Mouse (Mus musculus) MEL (cell line): ENCODE measurements at regions not wholly inside any gene's neighbourhood (a gene's known extent, or its start where the extent isn't known, plus 50 kb on each side); places are given as distances from the start of the nearest gene placed in this dataset.

Experiments used
- DNase-seq: peaks from one replicate; pipeline ENCODE4 v3.0.0; 2011; ENCODE audit warnings: low read depth, low spot score
- H3K27ac ChIP-seq: 2 replicates; pipeline ENCODE4 v1.5.1; 2012; ENCODE audit warnings: low read depth, mild to moderate bottlenecking, control low read depth, low read length, moderate library complexity; ENCODE audit not compliant: control insufficient read depth
- H3K27me3 ChIP-seq, 2 experiments: fragments of 150-350 bp in 1 of 2; sonication (generic) in 1 of 2; 2 replicates each; pipeline ENCODE4 v1.6.1; 2012; ENCODE audit warnings: low read length in 2 of 2, mild to moderate bottlenecking in 2 of 2, improper control_type of control experiment in 1 of 2, moderate library complexity in 1 of 2; ENCODE audit not compliant: insufficient read depth in 2 of 2, control insufficient read depth in 1 of 2
- H3K36me3 ChIP-seq, 2 experiments: 2 replicates each; pipeline ENCODE4 v1.6.1; 2012 to 2014; ENCODE audit warnings: low read length in 2 of 2, improper control_type of control experiment in 1 of 2, inconsistent platforms in 1 of 2, mild to moderate bottlenecking in 1 of 2; ENCODE audit not compliant: insufficient read depth in 2 of 2, control insufficient read depth in 1 of 2
- H3K4me1 ChIP-seq, 2 experiments: fragments of 150-350 bp in 1 of 2; sonication (generic) in 1 of 2; 2 replicates each; pipeline ENCODE4 v1.6.1; 2012; ENCODE audit warnings: low read length in 2 of 2, improper control_type of control experiment in 1 of 2, mild to moderate bottlenecking in 1 of 2; ENCODE audit not compliant: insufficient read depth in 2 of 2, control insufficient read depth in 1 of 2
- H3K4me3 ChIP-seq, 2 experiments: fragments of 150-350 bp in 1 of 2; sonication (generic) in 1 of 2; 2 replicates each; pipeline ENCODE4 v1.5.1; 2012; ENCODE audit warnings: low read depth in 2 of 2, low read length in 2 of 2, mild to moderate bottlenecking in 2 of 2, moderate library complexity in 2 of 2, control low read depth in 1 of 2, improper control_type of control experiment in 1 of 2; ENCODE audit not compliant: control insufficient read depth in 1 of 2, insufficient read depth in 1 of 2
- H3K79me2 ChIP-seq: 2 replicates; pipeline ENCODE4 v1.6.1; 2012; ENCODE audit warnings: mild to moderate bottlenecking, low read length, moderate library complexity; ENCODE audit not compliant: control insufficient read depth, poor library complexity, insufficient read depth
- H3K9ac ChIP-seq: 2 replicates; pipeline ENCODE4 v1.6.1; 2012; ENCODE audit warnings: low read depth, mild to moderate bottlenecking, control low read depth, low read length, moderate library complexity; ENCODE audit not compliant: control insufficient read depth, poor library complexity, severe bottlenecking
- H3K9me3 ChIP-seq: fragments of 150-350 bp; sonication (generic); replicated peaks from 2 replicates; pipeline ENCODE4 v1.6.1; 2012; ENCODE audit warnings: mild to moderate bottlenecking, low read length, improper control_type of control experiment, moderate library complexity; ENCODE audit not compliant: insufficient read depth
- BHLHE40 ChIP-seq: IDR thresholded peaks from 2 replicates; pipeline ENCODE4 v1.6.1; 2012; ENCODE audit warnings: low read depth, mild to moderate bottlenecking, inconsistent platforms, low read length, improper control_type of control experiment, borderline replicate concordance
- E2F4 ChIP-seq: IDR thresholded peaks from 2 replicates; pipeline ENCODE4 v1.6.1; 2011; ENCODE audit warnings: low read depth, low read length, improper control_type of control experiment, borderline replicate concordance
- ELF1 ChIP-seq: IDR thresholded peaks from 2 replicates; pipeline ENCODE4 v1.6.1; 2014; ENCODE audit warnings: low read depth, mild to moderate bottlenecking, inconsistent platforms, low read length, improper control_type of control experiment, moderate library complexity
- EP300 ChIP-seq, 2 experiments: IDR thresholded peaks; 2 replicates each; pipeline ENCODE4 v1.6.1; 2011; ENCODE audit warnings: improper control_type of control experiment in 2 of 2, low read length in 2 of 2, low read depth in 1 of 2, mild to moderate bottlenecking in 1 of 2
- ETS1 ChIP-seq: IDR thresholded peaks from 2 replicates; pipeline ENCODE4 v1.6.1; 2012; ENCODE audit warnings: low read depth, mild to moderate bottlenecking, inconsistent platforms, low read length, improper control_type of control experiment, moderate library complexity
- GABPA ChIP-seq: IDR thresholded peaks from 2 replicates; pipeline ENCODE4 v1.6.1; 2012; ENCODE audit warnings: low read depth, mild to moderate bottlenecking, inconsistent platforms, low read length, improper control_type of control experiment, moderate library complexity
- HCFC1 ChIP-seq: IDR thresholded peaks from 2 replicates; pipeline ENCODE4 v1.6.1; 2012; ENCODE audit warnings: low read depth, mild to moderate bottlenecking, inconsistent platforms, low read length, improper control_type of control experiment, moderate library complexity
- JUND ChIP-seq: IDR thresholded peaks from 2 replicates; pipeline ENCODE4 v1.6.1; 2011; ENCODE audit warnings: low read depth, mild to moderate bottlenecking, improper control_type of control experiment, low read length
- KAT2A ChIP-seq: conservative IDR thresholded peaks from 2 replicates; pipeline ENCODE4 v1.6.1; 2012; ENCODE audit warnings: low read depth, low read length, improper control_type of control experiment, inconsistent platforms
- MAZ ChIP-seq: IDR thresholded peaks from 2 replicates; pipeline ENCODE4 v1.6.1; 2012; ENCODE audit warnings: low read depth, mild to moderate bottlenecking, inconsistent platforms, low read length, improper control_type of control experiment
- MEF2A ChIP-seq: IDR thresholded peaks from 2 replicates; pipeline ENCODE4 v1.6.1; 2014; ENCODE audit warnings: low read depth, mild to moderate bottlenecking, inconsistent platforms, low read length, improper control_type of control experiment; ENCODE audit not compliant: poor library complexity, insufficient replicate concordance, severe bottlenecking; ENCODE audit errors: extremely low read depth
- MYC ChIP-seq: IDR thresholded peaks from 2 replicates; pipeline ENCODE4 v1.6.1; 2011; ENCODE audit warnings: low read depth, mild to moderate bottlenecking, low read length, improper control_type of control experiment, moderate library complexity
- NELFE ChIP-seq: IDR thresholded peaks from 2 replicates; pipeline ENCODE4 v1.6.1; 2011; ENCODE audit warnings: low read depth, low read length, improper control_type of control experiment
- NRF1 ChIP-seq: IDR thresholded peaks from 2 replicates; pipeline ENCODE4 v1.6.1; 2014; ENCODE audit warnings: low read depth, mild to moderate bottlenecking, inconsistent platforms, low read length, improper control_type of control experiment, moderate library complexity; ENCODE audit not compliant: poor library complexity, insufficient read depth, severe bottlenecking
- POLR2A ChIP-seq, 2 experiments: IDR thresholded peaks; 2 replicates each; pipeline ENCODE4 v1.6.1; 2011 to 2012; ENCODE audit warnings: low read length in 2 of 2, mild to moderate bottlenecking in 2 of 2, control low read depth in 1 of 2, improper control_type of control experiment in 1 of 2, low read depth in 1 of 2, moderate library complexity in 1 of 2; ENCODE audit not compliant: control insufficient read depth in 1 of 2, insufficient read depth in 1 of 2, poor library complexity in 1 of 2
- POLR2AphosphoS2 ChIP-seq: IDR thresholded peaks from 2 replicates; pipeline ENCODE4 v1.6.1; 2011; ENCODE audit warnings: low read length, improper control_type of control experiment
- POLR2AphosphoS5 ChIP-seq: IDR thresholded peaks from 2 replicates; pipeline ENCODE4 v1.6.1; 2012; ENCODE audit warnings: low read depth, borderline replicate concordance, mild to moderate bottlenecking, inconsistent platforms, low read length, moderate library complexity, mixed read lengths
- RAD21 ChIP-seq: IDR thresholded peaks from 2 replicates; pipeline ENCODE4 v1.6.1; 2011; ENCODE audit warnings: mild to moderate bottlenecking, low read depth, low read length, improper control_type of control experiment
- SIN3A ChIP-seq: IDR thresholded peaks from 2 replicates; pipeline ENCODE4 v1.6.1; 2012; ENCODE audit warnings: low read length, improper control_type of control experiment, inconsistent platforms
- TAL1 ChIP-seq: IDR thresholded peaks from 2 replicates; pipeline ENCODE4 v1.6.1; 2012; ENCODE audit warnings: mild to moderate bottlenecking, inconsistent platforms, low read length, moderate library complexity, mixed read lengths
- TCF12 ChIP-seq: IDR thresholded peaks from 2 replicates; pipeline ENCODE4 v1.6.1; 2014; ENCODE audit warnings: low read depth, mild to moderate bottlenecking, inconsistent platforms, low read length, improper control_type of control experiment, moderate library complexity
- UBTF ChIP-seq: IDR thresholded peaks from 2 replicates; pipeline ENCODE4 v1.6.1; 2012; ENCODE audit warnings: low read depth, mild to moderate bottlenecking, inconsistent platforms, low read length, improper control_type of control experiment, moderate library complexity, borderline replicate concordance; ENCODE audit not compliant: insufficient read depth
- USF1 ChIP-seq: IDR thresholded peaks from 2 replicates; pipeline ENCODE4 v1.6.1; 2014; ENCODE audit warnings: low read depth, mild to moderate bottlenecking, inconsistent platforms, low read length, improper control_type of control experiment, moderate library complexity
- USF2 ChIP-seq, 2 experiments: IDR thresholded peaks; 2 replicates each; pipeline ENCODE4 v1.6.1; 2011 to 2012; ENCODE audit warnings: improper control_type of control experiment in 2 of 2, low read length in 2 of 2, borderline replicate concordance in 1 of 2, inconsistent platforms in 1 of 2, low read depth in 1 of 2, mild to moderate bottlenecking in 1 of 2; ENCODE audit not compliant: insufficient read depth in 1 of 2
- ZC3H11A ChIP-seq: IDR thresholded peaks from 2 replicates; pipeline ENCODE4 v1.6.1; 2012; ENCODE audit warnings: low read depth, mild to moderate bottlenecking, inconsistent platforms, low read length, improper control_type of control experiment
- ZKSCAN1 ChIP-seq: IDR thresholded peaks from 2 replicates; pipeline ENCODE4 v1.6.1; 2012; ENCODE audit warnings: low read depth, mild to moderate bottlenecking, inconsistent platforms, low read length, improper control_type of control experiment, moderate library complexity
- ZMIZ1 ChIP-seq: IDR thresholded peaks from 2 replicates; pipeline ENCODE4 v1.6.1; 2012; ENCODE audit warnings: low read depth, mild to moderate bottlenecking, inconsistent platforms, low read length, improper control_type of control experiment, moderate library complexity
- ZNF384 ChIP-seq: IDR thresholded peaks from 2 replicates; pipeline ENCODE4 v1.6.1; 2012; ENCODE audit warnings: low read depth, mild to moderate bottlenecking, inconsistent platforms, low read length, improper control_type of control experiment

DNA sequence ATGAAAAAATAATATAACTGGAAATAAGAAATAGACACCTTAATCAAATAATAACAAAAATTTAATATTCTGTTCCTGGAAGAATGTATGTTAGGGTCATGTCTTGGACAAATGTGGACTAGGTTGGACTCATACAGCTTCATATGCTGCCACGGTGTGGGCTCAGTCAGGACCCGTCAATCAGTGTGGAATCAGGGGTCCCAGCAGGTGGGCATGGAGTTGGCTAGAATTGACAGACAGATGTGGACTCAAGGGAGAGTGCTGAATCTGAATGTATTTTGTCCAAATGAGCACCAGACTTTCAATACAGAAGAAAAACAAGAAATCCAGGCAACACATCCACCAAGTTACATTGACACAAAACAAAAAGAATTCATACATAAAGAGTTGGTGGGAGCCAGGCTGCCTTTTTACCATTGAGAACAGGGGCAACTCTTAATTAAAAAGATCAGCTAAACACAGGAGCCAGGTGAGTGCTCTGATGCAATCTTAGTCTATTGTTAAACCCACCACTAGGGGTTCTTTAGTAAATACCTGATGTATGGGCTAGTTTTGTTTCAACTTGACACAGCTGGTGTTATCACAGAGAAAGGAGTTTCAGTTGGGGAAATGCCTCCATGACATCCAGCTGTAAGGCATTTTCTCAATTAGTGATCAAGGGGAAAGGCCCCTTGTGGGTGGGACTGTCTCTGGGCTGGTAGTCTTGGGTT, 1035.4 kb upstream of the Cntn5 start:
- H3K4me1 ChIP-seq: no peaks in the 10 kb centered on the region
- no peaks in the 10 kb centered on the region for H3K27me3 ChIP-seq
- H3K36me3 ChIP-seq: no peaks in the 10 kb centered on the region
- H3K9ac ChIP-seq: no peak overlapping the region
- no peak overlapping the region for H3K27ac ChIP-seq
- TF ChIP-seq TAL1: no peak
- no peak for TF ChIP-seq BHLHE40
- TF ChIP-seq E2F4: no peak
- no peak for TF ChIP-seq ELF1
- no peak for TF ChIP-seq RAD21
- no peak for TF ChIP-seq ZNF384
- no peak for TF ChIP-seq ZMIZ1
- TF ChIP-seq MEF2A: no peak
- TF ChIP-seq POLR2AphosphoS5: no peak
- TF ChIP-seq SIN3A: no peak
- no peak for TF ChIP-seq JUND
- TF ChIP-seq ETS1: no peak
- TF ChIP-seq USF2 (IDR thresholded peaks at IDR 0.05; ENCODE audit: borderline replicate concordance in 1 of 2, insufficient read depth in 1 of 2, low read depth in 1 of 2, low read length in 2 of 2): no peak
- TF ChIP-seq ZC3H11A: no peak
- TF ChIP-seq MYC: no peak
- no peak for TF ChIP-seq UBTF
- H3K4me3 ChIP-seq: no peak overlapping the region
- no peaks in the 10 kb centered on the region for H3K79me2 ChIP-seq
- DNase-seq: no peak
- no peaks in the 10 kb centered on the region for H3K9me3 ChIP-seq

DNA sequence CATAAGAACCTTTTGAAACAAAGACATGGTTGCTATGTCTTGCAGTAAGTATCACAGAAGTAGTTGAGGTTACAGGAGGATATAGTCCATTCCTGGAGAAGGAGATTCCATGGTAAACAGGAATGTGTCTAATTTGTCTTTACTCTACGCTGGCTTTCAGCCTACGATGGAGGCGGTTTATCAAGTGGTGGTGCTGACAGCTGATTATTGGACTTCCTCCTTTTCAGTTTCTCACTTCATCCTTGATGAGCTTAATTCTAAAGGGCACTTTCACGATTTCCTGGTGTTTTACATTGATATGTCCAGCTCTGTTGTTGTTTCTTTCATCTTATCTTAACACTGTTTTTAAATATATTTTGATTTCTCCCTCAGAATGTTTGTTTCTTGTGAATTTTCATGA, 1020.9 kb upstream of the Cntn5 start:
- H3K27ac ChIP-seq: no peak overlapping the region
- H3K4me3 ChIP-seq: no peak overlapping the region
- H3K9ac ChIP-seq: no peak overlapping the region
- H3K9me3 ChIP-seq: no peaks in the 10 kb centered on the region
- peaks cover 4 to 10% of the 10 kb centered on the region in 2 experiments for H3K4me1 ChIP-seq
- no peaks in the 10 kb centered on the region for H3K27me3 ChIP-seq
- H3K36me3 ChIP-seq: peaks cover 0 to 13% of the 10 kb centered on the region in 2 experiments; a peak in 2 of 4 replicates
- H3K79me2 ChIP-seq: no peaks in the 10 kb centered on the region
- DNase-seq: peak; percentile 92
- TF ChIP-seq ZKSCAN1 (no peak), ZNF384 (no peak), ETS1 (peak; percentile 96), MYC (peak; percentile 40; the same call in 1 of the 2 replicates), POLR2AphosphoS2 (no peak), POLR2A (IDR thresholded peaks at IDR 0.05; ENCODE audit: control insufficient read depth in 1 of 2, insufficient read depth in 1 of 2, low read depth in 1 of 2, low read length in 2 of 2, poor library complexity in 1 of 2) (no peak), MEF2A (no peak), NELFE (no peak), MAZ (no peak), USF1 (no peak), KAT2A (0 out of 2 replicates have a peak, but pooled peaks have one; percentile 15), ZMIZ1 (no peak), RAD21 (no peak), NRF1 (no peak), EP300 (IDR thresholded peaks at IDR 0.05; ENCODE audit: low read depth in 1 of 2, low read length in 2 of 2) (peak; percentile 94 to 99), TCF12 (peak; percentile 83), ELF1 (0 out of 2 replicates have a peak, but pooled peaks have one; percentile 32), GABPA (no peak), POLR2AphosphoS5 (no peak), TAL1 (peak; percentile 9; the same call in 1 of the 2 replicates), HCFC1 (peak; percentile 42; the same call in 1 of the 2 replicates)
